ENCODE assay signal across 10 mouse cellular contexts in the genomic region with DNA sequence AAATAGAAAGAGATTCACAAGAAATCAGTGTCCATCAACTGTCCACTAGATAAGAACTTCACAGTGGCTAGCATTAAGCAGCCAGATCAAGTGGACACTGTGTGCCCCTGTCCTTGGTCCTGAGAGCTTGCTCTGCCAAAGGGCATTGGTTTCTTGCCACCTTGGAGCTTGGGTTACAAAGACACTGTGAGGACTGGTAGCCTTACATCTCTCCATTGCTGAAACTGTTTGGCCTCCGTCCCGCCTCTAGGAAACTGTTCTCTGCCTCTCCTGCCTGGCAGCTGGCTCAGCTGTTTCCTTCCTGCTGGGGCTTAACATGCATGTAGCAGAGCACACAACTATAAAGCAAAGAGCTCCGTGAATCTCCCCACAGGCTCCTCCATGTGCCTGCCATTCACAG. TPM values are rescaled to one million over a fixed set of nuclear protein-coding genes. Genes with fewer than 3 reads are reported as not detected.
DNase-seq lines count a peak whose midpoint lies in the region; ATAC-seq and TF ChIP-seq lines count a peak whose summit lies in the region.
"Had no signal": no experiment of that assay in that cellular context is flagged by ENCODE, and none has a peak within 500 bp of the region (broad histone marks: within the 10 kb centered on the region; RNA-seq: fewer than 3 reads in every experiment).

No protein-coding gene starts in this region.

- no peak for TF ChIP-seq CTCF in liver, adult 2 months (IDR thresholded peaks at IDR 0.05; ENCODE audit: low read depth, low read length)

- no peaks in the 10 kb centered on the region for H3K9me3 ChIP-seq in midbrain, embryonic 14.5 days (ENCODE audit: control insufficient read depth, low read length)
- H3K9me3 ChIP-seq: embryonic facial prominence, embryonic 12.5 days; stomach, embryonic 15.5 days had no signal

- H3K27ac ChIP-seq in liver, adult 2 months (replicated peaks; ENCODE audit: insufficient read depth, low read depth, low read length): no peak overlapping the region
- H3K27ac ChIP-seq in midbrain, embryonic 14.5 days (replicated peaks; ENCODE audit: low read depth, low read length): no peak overlapping the region
- H3K27ac ChIP-seq: embryonic facial prominence, embryonic 12.5 days; stomach, embryonic 15.5 days had no signal

- no peak overlapping the region for H3K4me3 ChIP-seq in liver, adult 2 months (ENCODE audit: insufficient read depth, low read depth, low read length)
- H3K4me3 ChIP-seq in midbrain, embryonic 14.5 days (replicated peaks; ENCODE audit: low read depth, low read length): no peak overlapping the region
- H3K4me3 ChIP-seq: embryonic facial prominence, embryonic 12.5 days; stomach, embryonic 15.5 days had no signal

- no peaks in the 10 kb centered on the region for H3K79me2 ChIP-seq in liver, adult 2 months (ENCODE audit: control insufficient read depth, insufficient read depth, low read length)

- H3K27me3 ChIP-seq in liver, adult 2 months (ENCODE audit: control insufficient read depth, insufficient read depth, low read length): no peaks in the 10 kb centered on the region
- H3K27me3 ChIP-seq in midbrain, embryonic 14.5 days (ENCODE audit: control insufficient read depth, insufficient read depth, low read length): no peaks in the 10 kb centered on the region
- H3K27me3 ChIP-seq: embryonic facial prominence, embryonic 12.5 days had no signal

- peaks cover 5% of the 10 kb centered on the region; the same call in 1 of the 2 replicates for H3K4me1 ChIP-seq in liver, adult 2 months (ENCODE audit: control insufficient read depth, insufficient read depth, low read length)
- no peaks in the 10 kb centered on the region; the same call in 1 of the 2 replicates for H3K4me1 ChIP-seq in midbrain, embryonic 14.5 days (ENCODE audit: control insufficient read depth, insufficient read depth, low read length)

- ATAC-seq in monocyte, adult 5-6 weeks (replicated peaks; ENCODE audit: insufficient number of reproducible peaks, low FRiP score, low TSS enrichment, poor library complexity, severe bottlenecking): no peak
- no peak for ATAC-seq in midbrain, embryonic 14.5 days (ENCODE audit: low FRiP score, low TSS enrichment)

- 37% methylated on average over 3 of the region's 3 CpGs for WGBS in liver, adult 2 months
- WGBS in midbrain, embryonic 14.5 days: 48% methylated on average over 3 of the region's 3 CpGs

- no peak overlapping the region for H3K4me2 ChIP-seq in midbrain, embryonic 14.5 days (ENCODE audit: low read length)
- H3K4me2 ChIP-seq: embryonic facial prominence, embryonic 12.5 days; stomach, embryonic 15.5 days had no signal

- no peak for TF ChIP-seq POLR2A in liver, adult 2 months (IDR thresholded peaks at IDR 0.05; ENCODE audit: extremely low read depth, insufficient read depth, low read length)

- peak; percentile 28 to 81 for DNase-seq in adrenal gland, adult (ENCODE audit: inconsistent age in 2 of 2, low spot score in 1 of 2)
- no peak for DNase-seq in adrenal gland, adult 18-20 months (ENCODE audit: low spot score in 2 of 2)
- DNase-seq in liver, adult 2 months (ENCODE audit: extremely low read depth, low read depth, low spot score): peak; percentile 87
- DNase-seq in liver: no peak
- peak; percentile 80 to 86 for DNase-seq in gastrocnemius, adult 8-10 months (ENCODE audit: low spot score in 2 of 2)
- DNase-seq in testis, postnatal 10 days (ENCODE audit: low spot score): peak; percentile 67
- no peak for DNase-seq in midbrain, embryonic 14.5 days

- no peaks in the 10 kb centered on the region for H3K36me3 ChIP-seq in liver, adult 2 months (ENCODE audit: control insufficient read depth, insufficient read depth, low read length)
- no peaks in the 10 kb centered on the region for H3K36me3 ChIP-seq in midbrain, embryonic 14.5 days (ENCODE audit: control insufficient read depth, insufficient read depth, low read length)
- H3K36me3 ChIP-seq: embryonic facial prominence, embryonic 12.5 days; stomach, embryonic 15.5 days had no signal

- no peak overlapping the region for H3K9ac ChIP-seq in liver, adult 2 months (ENCODE audit: low read depth, low read length)
- H3K9ac ChIP-seq in midbrain, embryonic 14.5 days (replicated peaks; ENCODE audit: low read length): no peak overlapping the region
- H3K9ac ChIP-seq: embryonic facial prominence, embryonic 12.5 days; stomach, embryonic 15.5 days had no signal

RNA-seq across cellular contexts. Expression of a gene that starts 26.9 kb away (rescaled TPM):
- 1 to 10 TPM in 1 of 2 experiments, under 1 TPM in 1; 0.36 to 1.2 TPM for total RNA-seq in adrenal gland, adult 18-20 months (2021)
- under 0.01 and 0.13 TPM in 2 replicates for total RNA-seq in liver, adult 2 months (2014; rRNA removed)
- 0.10 and 0.19 TPM in 2 replicates for polyA plus RNA-seq in liver, adult 2 months (2012; rRNA removed)
- under 1 TPM in 1 of 4 experiments, not detected in 3; 0.16 TPM for total RNA-seq in gastrocnemius, adult 8-10 months (2022)
- total RNA-seq in monocyte, adult 5-6 weeks (2017): not detected in 3 replicates
- 0.17 TPM in 1 of 2 replicates, not detected in the other for polyA plus RNA-seq in midbrain, embryonic 14.5 days (2014; fragmentation: Nextera tagmentation; extraction: Ambion mirVana)

RNA-seq across cellular contexts. Expression of a gene that starts 42.1 kb away (rescaled TPM):
- total RNA-seq in adrenal gland, adult 18-20 months (2021): 10 to 100 TPM in 1 of 2 experiments, 1 to 10 TPM in 1; 6.6 to 10.3 TPM
- total RNA-seq in liver, adult 2 months (2014; rRNA removed): 0.83 and 1.3 TPM in 2 replicates
- polyA plus RNA-seq in liver, adult 2 months (2012; rRNA removed): 3.3 and 5.5 TPM in 2 replicates
- total RNA-seq in gastrocnemius, adult 8-10 months (2022): 1 to 10 TPM; 1.3 to 1.5 (median 1.4) TPM
- 0.64 to 5.5 TPM (median 3.1 TPM) in 3 replicates for total RNA-seq in monocyte, adult 5-6 weeks (2017)
- 55.8 and 67.5 TPM in 2 replicates for polyA plus RNA-seq in midbrain, embryonic 14.5 days (2014; fragmentation: Nextera tagmentation; extraction: Ambion mirVana)

RNA-seq across cellular contexts. Expression of a gene that starts 58.4 kb away (rescaled TPM):
- total RNA-seq in adrenal gland, adult 18-20 months (2021): 1 to 10 TPM; 3.9 to 5.6 TPM
- 0.18 and 0.20 TPM in 2 replicates for total RNA-seq in liver, adult 2 months (2014; rRNA removed)
- polyA plus RNA-seq in liver, adult 2 months (2012; rRNA removed): 0.48 and 0.62 TPM in 2 replicates
- under 1 TPM; 0.31 to 0.72 (median 0.57) TPM for total RNA-seq in gastrocnemius, adult 8-10 months (2022)
- total RNA-seq in monocyte, adult 5-6 weeks (2017): 3.0 to 4.9 TPM (median 3.5 TPM) in 3 replicates
- polyA plus RNA-seq in midbrain, embryonic 14.5 days (2014; fragmentation: Nextera tagmentation; extraction: Ambion mirVana): 0.42 and 0.74 TPM in 2 replicates

Comparison
In these comparisons a context has a peak if more than half of its experiments do, and no peak if none do; other contexts are left out.
1. DNase-seq: peak in adrenal gland, adult (2 of 2), liver, adult 2 months (single experiment), gastrocnemius, adult 8-10 months (2 of 2) and testis, postnatal 10 days (single experiment); none in adrenal gland, adult 18-20 months (0 of 2), liver (single experiment) and midbrain, embryonic 14.5 days (single experiment).